Mouse (Mus musculus) CD4-positive naive resting alpha-beta T cell, adult 57 days (primary cell): Measurements from ENCODE around the gene Sult2a5. TPM values are rescaled to one million over a fixed set of nuclear protein-coding genes. Genes with fewer than 3 reads are reported as not detected.

Experiments
- total RNA-seq: library from RNA; stranded (reverse); gene quantifications from one replicate; pipeline ENCODE4 v1.2.4, GENCODE M21; 2023

Sult2a5 gene
- not detected for total RNA-seq

GRCm38 (mm10) chr7:13623667-13624066, at the start of gene Sult2a5:
TSS of gene Sult2a5 (plus strand) at chr7:13623967.

Other genes with a start within 250 kb of the Sult2a5 start
- not detected for gene Cabp5, start 225.8 kb upstream of the Sult2a5 start, total RNA-seq
- not detected for gene Bsph1, start 173.1 kb upstream of the Sult2a5 start, total RNA-seq
- gene Bsph2, start 52.9 kb upstream of the Sult2a5 start, total RNA-seq, result not detected
- not detected for gene Sult2a2, start 109.5 kb downstream of the Sult2a5 start, total RNA-seq
- not detected for gene Sult2a1, start 213.4 kb downstream of the Sult2a5 start, total RNA-seq